Mouse (Mus musculus) mature B cell (primary cell): ENCODE results near the gene Rbms1.

ENCODE experiments used
- in situ Hi-C: fragments of 300-500 bp; cut with MboI; formaldehyde crosslinking; loops from 2 replicates; pipeline ENCODE4 v1.14.3; 2019

The Rbms1 gene

DNA sequence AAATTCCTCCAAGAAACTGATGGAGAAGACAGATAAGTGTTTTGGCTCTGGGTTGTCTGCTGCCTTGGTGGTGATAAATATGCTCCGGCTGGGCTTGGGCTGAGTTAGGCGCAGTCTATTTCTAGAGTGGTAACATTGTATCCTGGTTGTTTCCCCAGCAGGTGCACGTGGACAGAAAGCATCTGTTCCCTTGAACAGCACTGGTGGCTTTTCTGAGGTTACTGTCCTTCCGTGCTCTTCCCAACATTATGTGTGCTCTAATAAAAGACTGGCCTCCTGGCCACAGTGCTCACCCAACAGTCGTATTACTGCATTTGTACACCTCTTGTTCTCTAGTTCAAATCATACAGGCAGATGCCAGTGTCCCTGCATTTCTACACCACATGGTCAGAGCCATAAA lies 250.1 kb downstream of the Rbms1 start:
- in situ Hi-C loops = loop anchor here (25.0 kb wide), 1 partner anchor 749 kb away; no protein-coding TSS in a partner anchor

DNA sequence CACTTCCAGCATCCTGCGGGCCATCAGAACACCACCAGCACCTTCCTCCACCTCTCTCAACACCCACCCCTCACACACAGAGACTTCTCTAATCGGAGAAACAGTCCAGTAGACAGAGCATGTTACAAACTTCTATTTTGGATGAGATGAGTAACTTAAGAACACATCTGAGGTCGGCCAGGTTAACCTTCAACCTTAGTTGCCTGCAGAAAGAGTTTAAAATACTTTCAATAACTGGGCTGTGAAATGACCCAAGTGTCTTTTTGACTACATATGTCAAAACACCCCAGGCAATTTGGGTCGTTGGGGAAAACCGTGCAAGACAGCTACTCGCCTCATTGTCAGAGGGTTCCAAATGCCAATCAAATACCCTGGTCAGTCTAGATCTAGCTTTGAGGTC lies 250.5 kb downstream of the Rbms1 start:
- in situ Hi-C loops = loop anchor here (25.0 kb wide), 1 partner anchor 750 kb away; no protein-coding TSS in a partner anchor

DNA sequence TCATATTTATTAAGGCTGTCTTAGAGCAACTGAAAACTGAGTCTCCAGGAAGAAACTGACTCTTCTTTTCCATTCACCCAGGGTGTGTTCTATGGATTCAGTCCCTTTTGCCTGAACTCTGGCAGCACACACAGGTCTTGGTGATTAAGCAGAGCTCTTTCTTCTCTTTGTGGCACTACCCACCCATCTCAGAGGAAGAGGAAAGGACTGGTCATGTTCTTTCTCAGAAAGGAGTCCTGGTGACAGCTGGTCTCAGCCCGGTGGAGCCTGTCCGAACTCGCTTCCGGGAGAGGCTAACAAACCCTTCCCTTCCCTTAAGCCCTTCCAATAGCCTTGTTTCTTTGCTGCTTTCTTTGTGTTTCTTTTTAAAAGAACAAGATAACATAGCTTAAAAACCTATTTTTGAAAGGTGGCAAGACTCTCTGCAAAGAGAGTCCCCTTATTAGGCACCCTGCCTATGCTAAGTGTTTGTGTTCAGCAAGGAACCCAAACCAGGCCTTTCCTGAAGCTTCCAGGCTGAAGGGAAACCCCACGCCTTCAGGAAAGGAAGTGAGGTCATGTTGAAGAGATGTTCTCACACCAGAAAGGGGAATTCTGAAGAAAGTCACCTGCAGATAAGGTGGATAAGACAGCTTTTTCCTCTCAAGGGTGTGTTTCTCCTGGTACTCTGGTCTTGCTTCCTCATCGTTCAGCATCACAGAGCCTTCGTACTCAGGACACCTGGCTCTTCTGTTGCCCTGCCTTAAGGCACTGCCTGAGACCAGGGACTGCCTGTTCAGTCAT lies 251.7 kb downstream of the Rbms1 start:
- in situ Hi-C loops = loop anchor here (25.0 kb wide), 1 partner anchor 751 kb away; no protein-coding TSS in a partner anchor

DNA sequence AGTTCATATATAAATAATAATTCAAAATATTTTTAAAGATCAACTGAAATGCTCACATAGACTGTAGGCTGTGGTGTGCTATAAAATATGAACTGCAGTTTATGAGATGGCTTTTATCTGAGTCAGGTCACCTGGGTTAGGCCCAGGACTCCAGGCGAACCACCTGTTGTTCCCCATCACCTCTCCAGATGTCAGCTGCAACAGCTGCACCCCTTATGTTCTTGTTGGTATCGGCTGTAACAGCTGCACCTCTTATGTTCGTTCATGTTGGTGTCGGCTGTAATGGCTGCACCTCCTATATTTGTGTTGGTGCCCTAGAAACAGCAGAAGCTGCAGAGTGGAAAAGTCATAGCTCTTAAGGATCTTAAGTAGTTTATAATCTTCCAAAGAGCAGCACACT lies 252.7 kb downstream of the Rbms1 start:
- in situ Hi-C loops = loop anchor here (25.0 kb wide), 1 partner anchor 752 kb away; no protein-coding TSS in a partner anchor

DNA sequence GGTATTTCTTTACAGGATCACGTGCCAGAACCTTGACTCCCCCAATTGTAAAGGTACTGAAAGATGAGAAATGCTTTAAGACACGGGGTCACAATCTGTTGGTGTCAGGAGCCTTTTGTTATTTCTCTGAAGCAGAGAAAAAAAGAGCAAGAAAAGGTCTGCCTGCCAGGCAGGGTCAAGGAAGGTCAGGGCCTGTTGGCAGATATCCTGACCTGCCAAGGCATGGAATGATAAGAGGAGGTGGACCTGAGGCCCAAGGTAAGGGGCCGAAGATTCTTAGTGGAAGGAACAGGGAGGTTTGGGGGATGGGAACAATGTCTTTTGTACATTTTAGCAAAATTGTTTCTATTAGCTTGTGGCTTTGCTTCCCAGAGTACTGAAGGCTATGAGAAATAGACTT lies 254.3 kb downstream of the Rbms1 start:
- in situ Hi-C loops = loop anchor here (25.0 kb wide), 1 partner anchor 754 kb away; no protein-coding TSS in a partner anchor

DNA sequence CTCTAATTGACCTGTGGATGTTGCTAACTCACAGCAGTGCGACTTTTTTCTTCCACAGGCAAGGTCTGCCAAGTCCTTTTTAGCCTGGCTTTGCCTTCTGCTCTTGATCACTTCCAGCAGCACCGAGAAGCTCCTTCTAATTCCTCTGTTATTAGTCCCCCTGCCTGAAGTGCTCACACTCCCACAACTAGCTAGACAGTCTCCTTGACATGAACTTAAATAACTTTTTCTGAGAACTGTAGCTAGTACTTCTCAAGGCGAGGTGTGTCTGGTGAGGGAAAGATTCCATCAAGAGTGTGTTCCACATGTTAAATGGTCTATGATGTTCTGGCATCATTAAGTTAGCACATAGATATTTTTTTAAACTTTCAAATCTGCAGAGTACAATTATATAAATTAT lies 256.1 kb downstream of the Rbms1 start:
- in situ Hi-C loops = loop anchor here (25.0 kb wide), 1 partner anchor 755 kb away; no protein-coding TSS in a partner anchor

DNA sequence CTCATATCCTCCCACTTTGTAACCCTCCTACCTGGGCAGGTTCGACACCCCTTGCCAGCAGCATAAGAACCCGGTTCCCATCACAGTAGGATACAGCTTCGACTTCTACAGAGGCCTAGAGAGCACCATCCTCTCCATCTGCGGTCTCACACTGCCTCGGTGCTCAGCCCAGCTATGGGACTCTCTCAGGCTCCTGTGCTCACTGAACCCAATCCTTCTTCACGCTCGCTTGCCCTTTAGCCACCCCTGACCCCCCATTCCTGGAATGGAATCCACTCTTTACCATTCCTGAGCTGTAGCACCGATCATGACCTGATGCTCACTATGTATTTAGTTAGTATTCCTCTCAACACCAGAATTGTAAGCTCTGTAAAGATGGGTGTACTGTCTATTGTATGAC lies 257.6 kb downstream of the Rbms1 start:
- in situ Hi-C loops = loop anchor here (25.0 kb wide), 1 partner anchor 757 kb away; no protein-coding TSS in a partner anchor

DNA sequence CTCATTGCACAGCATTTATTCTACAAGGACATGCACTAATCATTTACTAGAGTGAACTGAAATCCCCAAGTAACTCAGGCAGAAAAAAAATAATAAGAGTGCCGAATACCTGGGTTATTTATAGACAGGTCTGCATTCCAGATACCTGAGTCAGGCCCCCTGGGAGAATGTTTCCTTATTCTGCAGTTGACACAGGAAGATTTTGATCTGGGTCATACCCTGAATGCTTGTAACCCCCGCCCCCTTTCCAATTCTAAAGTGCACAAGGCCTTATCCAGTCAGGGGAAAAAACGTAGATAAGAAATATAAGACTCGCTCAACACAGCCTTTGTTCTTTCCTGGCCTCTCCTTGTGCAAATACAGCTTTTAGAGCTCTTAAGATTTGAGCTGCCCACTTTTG lies 259.7 kb downstream of the Rbms1 start:
- in situ Hi-C loops = loop anchor here (25.0 kb wide), 1 partner anchor 759 kb away; no protein-coding TSS in a partner anchor

DNA sequence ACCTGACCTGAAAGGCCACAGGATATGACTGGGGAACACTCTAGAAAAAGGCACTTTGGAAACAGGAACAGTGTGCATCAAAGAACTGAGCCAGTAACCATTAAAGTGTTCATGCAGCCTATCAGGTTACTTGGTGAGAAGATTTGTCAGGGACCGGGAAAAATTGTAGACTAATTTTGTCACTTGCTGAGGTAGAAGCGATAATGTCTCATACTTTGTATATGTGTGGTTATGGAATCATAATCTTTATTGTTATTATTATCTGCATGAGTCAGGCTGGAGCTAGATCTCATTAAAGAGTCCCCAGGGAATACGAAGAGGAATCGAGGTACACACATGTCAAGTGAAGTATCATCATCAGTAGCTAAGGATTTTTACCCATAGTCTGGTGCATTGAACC lies 262.0 kb downstream of the Rbms1 start:
- in situ Hi-C loops = loop anchor here (25.0 kb wide), 1 partner anchor 761 kb away; no protein-coding TSS in a partner anchor
